Mouse (Mus musculus): ENCODE measurements around the gene Olfr1480. TPM values are rescaled to one million over a fixed set of nuclear protein-coding genes. Genes with fewer than 3 reads are reported as not detected.

Gene Olfr1480
- not detected in 2 replicates for polyA plus RNA-seq (2011; ENCODE audit: insufficient read length, low read depth, missing spikeins)

GRCm38 (mm10) chr19:13527613-13528012, at the start of gene Olfr1480:
Gene Olfr1480 (plus strand): TSS chr19:13527913.
- H3K4me3 ChIP-seq (ENCODE audit: insufficient read depth, low read length): no peak within 1 kb of the TSS
- no peak for TF ChIP-seq POLR2A (IDR thresholded peaks at IDR 0.05; ENCODE audit: low read depth, low read length)
- TF ChIP-seq CTCF (IDR thresholded peaks at IDR 0.05; ENCODE audit: borderline replicate concordance, insufficient read depth, low read length): no peak
- H3K4me1 ChIP-seq (ENCODE audit: control insufficient read depth, insufficient read depth, low read length): no peaks in the 10 kb centered on the region
- H3K27ac ChIP-seq (ENCODE audit: insufficient read depth, low read length): no peak within 1 kb of the TSS

GRCm38 (mm10) chr19:13480096-13480495, 47.6 kb upstream of the Olfr1480 start, which contains the start of gene Olfr1475:
Gene Olfr1475 (minus strand): TSS chr19:13480196.
- Histone ChIP-seq H3K4me3 (ENCODE audit: insufficient read depth, low read length) (no peak within 1 kb of the TSS), H3K4me1 (ENCODE audit: control insufficient read depth, insufficient read depth, low read length) (no peaks in the 10 kb centered on the region), H3K27ac (ENCODE audit: insufficient read depth, low read length) (no peak within 1 kb of the TSS)
- TF ChIP-seq CTCF (IDR thresholded peaks at IDR 0.05; ENCODE audit: borderline replicate concordance, insufficient read depth, low read length): no peak
- no peak for TF ChIP-seq POLR2A (IDR thresholded peaks at IDR 0.05; ENCODE audit: low read depth, low read length)

- Histone ChIP-seq H3K4me3 (ENCODE audit: insufficient read depth, low read length) (no peak within 1 kb of the TSS), H3K4me1 (ENCODE audit: control insufficient read depth, insufficient read depth, low read length) (no peaks in the 10 kb centered on the region), H3K27ac (ENCODE audit: insufficient read depth, low read length) (no peak within 1 kb of the TSS)
- TF ChIP-seq CTCF (IDR thresholded peaks at IDR 0.05; ENCODE audit: borderline replicate concordance, insufficient read depth, low read length) (no peak), POLR2A (IDR thresholded peaks at IDR 0.05; ENCODE audit: low read depth, low read length) (no peak)
Measured at GRCm38 (mm10) chr19:13500246-13500645, 27.5 kb upstream of the Olfr1480 start, which contains the start of gene Olfr1477. Gene Olfr1477 (plus strand): TSS chr19:13500546.

Other genes starting within 250 kb of the Olfr1480 start
- gene Olfr1465, start 212.4 kb upstream of the Olfr1480 start, polyA plus RNA-seq (2011; ENCODE audit: insufficient read length, low read depth, missing spikeins): not detected in 2 replicates
- gene Olfr1466, start 189.1 kb upstream of the Olfr1480 start, polyA plus RNA-seq (2011; ENCODE audit: insufficient read length, low read depth, missing spikeins): not detected in 2 replicates
- gene Olfr1467, start 165.7 kb upstream of the Olfr1480 start, polyA plus RNA-seq (2011; ENCODE audit: insufficient read length, low read depth, missing spikeins): not detected in 2 replicates
- not detected in 2 replicates for gene Olfr1469, start 120.1 kb upstream of the Olfr1480 start, polyA plus RNA-seq (2011; ENCODE audit: insufficient read length, low read depth, missing spikeins)
- not detected in 2 replicates for gene Olfr1471, start 84.5 kb upstream of the Olfr1480 start, polyA plus RNA-seq (2011; ENCODE audit: insufficient read length, low read depth, missing spikeins)
- gene Olfr1472, start 71.8 kb upstream of the Olfr1480 start, polyA plus RNA-seq (2011; ENCODE audit: insufficient read length, low read depth, missing spikeins): not detected in 2 replicates
- not detected in 2 replicates for gene Olfr1474, start 58.3 kb upstream of the Olfr1480 start, polyA plus RNA-seq (2011; ENCODE audit: insufficient read length, low read depth, missing spikeins)
- gene Olfr1475, start 47.7 kb upstream of the Olfr1480 start, polyA plus RNA-seq (2011; ENCODE audit: insufficient read length, low read depth, missing spikeins): not detected in 2 replicates
- gene Olfr1477, start 27.4 kb upstream of the Olfr1480 start, polyA plus RNA-seq (2011; ENCODE audit: insufficient read length, low read depth, missing spikeins): not detected in 2 replicates
- not detected in 2 replicates for gene Olfr1484, start 55.6 kb downstream of the Olfr1480 start, polyA plus RNA-seq (2011; ENCODE audit: insufficient read length, low read depth, missing spikeins)
- gene Olfr1487, start 89.5 kb downstream of the Olfr1480 start, polyA plus RNA-seq (2011; ENCODE audit: insufficient read length, low read depth, missing spikeins): not detected in 2 replicates
- gene Olfr1489, start 103.7 kb downstream of the Olfr1480 start, polyA plus RNA-seq (2011; ENCODE audit: insufficient read length, low read depth, missing spikeins): not detected in 2 replicates
- gene Olfr1490, start 123.2 kb downstream of the Olfr1480 start, polyA plus RNA-seq (2011; ENCODE audit: insufficient read length, low read depth, missing spikeins): not detected in 2 replicates
- gene Olfr1491, start 169.4 kb downstream of the Olfr1480 start, polyA plus RNA-seq (2011; ENCODE audit: insufficient read length, low read depth, missing spikeins): not detected in 2 replicates
- not detected in 2 replicates for gene Olfr1493-ps1, start 195.4 kb downstream of the Olfr1480 start, polyA plus RNA-seq (2011; ENCODE audit: insufficient read length, low read depth, missing spikeins)
- gene Olfr1494, start 211.8 kb downstream of the Olfr1480 start, polyA plus RNA-seq (2011; ENCODE audit: insufficient read length, low read depth, missing spikeins): not detected in 2 replicates
- not detected in 2 replicates for gene Olfr1495, start 236.7 kb downstream of the Olfr1480 start, polyA plus RNA-seq (2011; ENCODE audit: insufficient read length, low read depth, missing spikeins)
- gene Olfr1496, start 250.0 kb downstream of the Olfr1480 start, polyA plus RNA-seq (2011; ENCODE audit: insufficient read length, low read depth, missing spikeins): not detected in 2 replicates